Comparison of ENCODE assay signal across 24 mouse cellular contexts in genomic region chr7:114216908-114217307, GRCm38 (mm10). TPM values are rescaled to one million over a fixed set of nuclear protein-coding genes. Genes with fewer than 3 reads are reported as not detected.
DNase-seq lines count a peak whose midpoint lies in the region; ATAC-seq and TF ChIP-seq lines count a peak whose summit lies in the region.
"Had no signal": no experiment of that assay in that cellular context is flagged by ENCODE, and none has a peak within 500 bp of the region (broad histone marks: within the 10 kb centered on the region; RNA-seq: fewer than 3 reads in every experiment).

No protein-coding gene starts in this region.

- peaks cover 2% of the 10 kb centered on the region; the same call in 1 of the 2 replicates for H3K4me1 ChIP-seq in liver, embryonic 11.5 days (replicated peaks; ENCODE audit: control insufficient read depth, insufficient read depth, low read length)
- H3K4me1 ChIP-seq in liver, embryonic 12.5 days = peaks cover 13% of the 10 kb centered on the region
- peaks cover 0 to 7% of the 10 kb centered on the region in 2 experiments; a peak in 2 of 4 replicates for H3K4me1 ChIP-seq in liver, embryonic 14.5 days (replicated peaks; ENCODE audit: control insufficient read depth in 2 of 2, insufficient read depth in 2 of 2, low read length in 1 of 2)
- H3K4me1 ChIP-seq: embryonic facial prominence, embryonic 13.5 days; embryonic facial prominence, embryonic 15.5 days; forebrain, embryonic 10.5 days; forebrain, embryonic 12.5 days had no signal

- H3K4me2 ChIP-seq in liver, embryonic 11.5 days = no peak overlapping the region
- H3K4me2 ChIP-seq in liver, embryonic 12.5 days = no peak overlapping the region
- H3K4me2 ChIP-seq in liver, embryonic 14.5 days (ENCODE audit: low read depth) = no peak overlapping the region
- H3K4me2 ChIP-seq: embryonic facial prominence, embryonic 13.5 days; embryonic facial prominence, embryonic 15.5 days; forebrain, embryonic 12.5 days had no signal

- no peak overlapping the region for H3K9ac ChIP-seq in liver, embryonic 11.5 days (ENCODE audit: low read depth, low read length)
- H3K9ac ChIP-seq in liver, embryonic 12.5 days = no peak overlapping the region
- no peak overlapping the region for H3K9ac ChIP-seq in liver, embryonic 14.5 days (replicated peaks)
- H3K9ac ChIP-seq: embryonic facial prominence, embryonic 13.5 days; embryonic facial prominence, embryonic 15.5 days; forebrain, embryonic 12.5 days had no signal

- TF ChIP-seq CTCF in liver, embryonic 14.5 days (IDR thresholded peaks at IDR 0.05; ENCODE audit: low read depth) = no peak

- ATAC-seq in liver, embryonic 11.5 days (replicated peaks; ENCODE audit: low FRiP score) = peak; percentile 58
- peak; percentile 52; the same call in 1 of the 2 replicates for ATAC-seq in liver, embryonic 12.5 days
- ATAC-seq in liver, embryonic 14.5 days (ENCODE audit: insufficient read depth) = peak; percentile 41; the same call in 1 of the 2 replicates
- ATAC-seq in megakaryocyte-erythroid progenitor cell, adult 5-6 weeks (replicated peaks; ENCODE audit: low FRiP score, low TSS enrichment, poor library complexity, severe bottlenecking) = 0 out of 2 replicates have a peak, but pooled peaks have one; percentile 57
- ATAC-seq: forebrain, embryonic 14.5 days; forebrain, embryonic 16.5 days had no signal

- peak; percentile 75 for TF ChIP-seq EP300 in liver, embryonic 14.5 days (IDR thresholded peaks at IDR 0.05; ENCODE audit: low read depth)

- H3K27ac ChIP-seq in liver, embryonic 11.5 days (ENCODE audit: low read depth, low read length) = peak overlapping the region; percentile 28; the same call in 1 of the 2 replicates
- 0 out of 2 replicates have a peak overlapping the region, but pooled peaks have one; percentile 52 for H3K27ac ChIP-seq in liver, embryonic 12.5 days
- no peak overlapping the region for H3K27ac ChIP-seq in liver, embryonic 14.5 days
- H3K27ac ChIP-seq: embryonic facial prominence, embryonic 13.5 days; embryonic facial prominence, embryonic 15.5 days; forebrain, embryonic 10.5 days; forebrain, embryonic 12.5 days had no signal

- DNase-seq in liver, embryonic 11.5 days (ENCODE audit: low spot score) = no peak
- no peak for DNase-seq in liver, embryonic 14.5 days (ENCODE audit: low read depth in 3 of 3, low spot score in 3 of 3)
- DNase-seq in layer of hippocampus, postnatal 25 days (ENCODE audit: extremely low spot score in 1 of 2, low spot score in 1 of 2) = no peak
- no peak for DNase-seq in right cerebral cortex, adult 2 months (ENCODE audit: low spot score in 2 of 2)
- DNase-seq in natural killer cell, adult 2 months (ENCODE audit: low spot score in 2 of 2) = no peak
- DNase-seq: adrenal gland, adult 2 months; adrenal gland, postnatal 10 days; adrenal gland, postnatal 25 days; cerebellum, adult 11 months; cerebellum, adult 18-20 months; cerebellum, adult 8-10 months; cerebellum, adult 9-11 months; cerebellum, postnatal 14 days; cerebellum, postnatal 36 days; embryo, embryonic 11 days had no signal

- no peak overlapping the region for H3K4me3 ChIP-seq in liver, embryonic 11.5 days (ENCODE audit: low read depth, low read length)
- no peak overlapping the region for H3K4me3 ChIP-seq in liver, embryonic 12.5 days
- no peak overlapping the region for H3K4me3 ChIP-seq in liver, embryonic 14.5 days (ENCODE audit: insufficient read depth in 1 of 2, low read depth in 2 of 2, low read length in 2 of 2)
- H3K4me3 ChIP-seq: embryonic facial prominence, embryonic 13.5 days; embryonic facial prominence, embryonic 15.5 days; erythroblast, embryonic 14.5 days; forebrain, embryonic 10.5 days; forebrain, embryonic 12.5 days had no signal

- WGBS in liver, embryonic 11.5 days = 76% methylated on average over 2 of the region's 2 CpGs
- 57% methylated on average over 2 of the region's 2 CpGs for WGBS in liver, embryonic 12.5 days (ENCODE audit: insufficient replicate concordance)
- WGBS in liver, embryonic 14.5 days (ENCODE audit: insufficient replicate concordance) = 24% methylated on average over 2 of the region's 2 CpGs

- H3K9me3 ChIP-seq in liver, embryonic 11.5 days (ENCODE audit: control insufficient read depth, low read length) = no peaks in the 10 kb centered on the region
- H3K9me3 ChIP-seq in liver, embryonic 12.5 days (replicated peaks) = no peaks in the 10 kb centered on the region
- H3K9me3 ChIP-seq in liver, embryonic 14.5 days (ENCODE audit: control insufficient read depth, low read length) = no peaks in the 10 kb centered on the region
- H3K9me3 ChIP-seq: embryonic facial prominence, embryonic 13.5 days; embryonic facial prominence, embryonic 15.5 days; forebrain, embryonic 10.5 days; forebrain, embryonic 12.5 days had no signal

- no peaks in the 10 kb centered on the region for H3K27me3 ChIP-seq in liver, embryonic 11.5 days (replicated peaks; ENCODE audit: control insufficient read depth, insufficient read depth, low read length)
- no peaks in the 10 kb centered on the region for H3K27me3 ChIP-seq in liver, embryonic 12.5 days (replicated peaks)
- H3K27me3 ChIP-seq in liver, embryonic 14.5 days (ENCODE audit: control insufficient read depth, insufficient read depth, low read length) = no peaks in the 10 kb centered on the region
- H3K27me3 ChIP-seq: embryonic facial prominence, embryonic 13.5 days; embryonic facial prominence, embryonic 15.5 days; forebrain, embryonic 12.5 days had no signal

- peaks cover 22% of the 10 kb centered on the region for H3K36me3 ChIP-seq in liver, embryonic 11.5 days (ENCODE audit: control insufficient read depth, insufficient read depth, low read length)
- peaks cover 70% of the 10 kb centered on the region for H3K36me3 ChIP-seq in liver, embryonic 12.5 days
- peaks cover 7% of the 10 kb centered on the region for H3K36me3 ChIP-seq in liver, embryonic 14.5 days (replicated peaks; ENCODE audit: control insufficient read depth, insufficient read depth, low read depth)

RNA-seq across cellular contexts. Expression of gene Copb1, which starts 37.6 kb away (rescaled TPM):
- polyA plus RNA-seq in liver, embryonic 11.5 days (2014; fragmentation: Nextera tagmentation; extraction: Ambion mirVana) = 102 and 117 TPM in 2 replicates
- polyA plus RNA-seq in liver, embryonic 12.5 days (2016; fragmentation: Nextera tagmentation; extraction: Ambion mirVana) = 63.4 and 64.4 TPM in 2 replicates
- 16.0 and 28.1 TPM in 2 replicates for polyA plus RNA-seq in liver, embryonic 14.5 days (2012; rRNA removed)
- 48.9 and 55.0 TPM in 2 replicates for polyA plus RNA-seq in liver, embryonic 14.5 days (2014; fragmentation: Nextera tagmentation; extraction: Ambion mirVana)
- total RNA-seq in megakaryocyte-erythroid progenitor cell, adult 5-6 weeks (2014; fragmentation: Nextera tagmentation) = 69.9 and 92.9 TPM in 2 replicates
- total RNA-seq in megakaryocyte-erythroid progenitor cell, adult 5-6 weeks (2017) = 69.6 and 89.7 TPM in 2 replicates
- 10 to 100 TPM; 60.3 to 60.4 TPM for total RNA-seq in layer of hippocampus, postnatal 25 days (2021)

RNA-seq across cellular contexts. Expression of gene Psma1, which starts 59.0 kb away (rescaled TPM):
- 457 and 496 TPM in 2 replicates for polyA plus RNA-seq in liver, embryonic 11.5 days (2014; fragmentation: Nextera tagmentation; extraction: Ambion mirVana)
- 336 and 348 TPM in 2 replicates for polyA plus RNA-seq in liver, embryonic 12.5 days (2016; fragmentation: Nextera tagmentation; extraction: Ambion mirVana)
- 94.7 and 146 TPM in 2 replicates for polyA plus RNA-seq in liver, embryonic 14.5 days (2012; rRNA removed)
- polyA plus RNA-seq in liver, embryonic 14.5 days (2014; fragmentation: Nextera tagmentation; extraction: Ambion mirVana) = 281 and 289 TPM in 2 replicates
- total RNA-seq in megakaryocyte-erythroid progenitor cell, adult 5-6 weeks (2014; fragmentation: Nextera tagmentation) = 201 and 286 TPM in 2 replicates
- total RNA-seq in megakaryocyte-erythroid progenitor cell, adult 5-6 weeks (2017) = 276 and 352 TPM in 2 replicates
- total RNA-seq in layer of hippocampus, postnatal 25 days (2021) = 100 to 1,000 TPM; 112 to 123 TPM
